Mouse (Mus musculus) E14TG2a.4 (cell line): ENCODE data around the gene Zbp1.

Experiments
- H3K27me3 ChIP-seq: 2 replicates; pipeline ENCODE4 v1.6.1; 2014; ENCODE audit warnings: low read length, control low read depth; ENCODE audit not compliant: insufficient read depth
- H3K36me3 ChIP-seq: 2 replicates; pipeline ENCODE4 v1.6.1; 2014; ENCODE audit warnings: low read length, control low read depth; ENCODE audit not compliant: insufficient read depth
- H3K4me1 ChIP-seq: replicated peaks from 2 replicates; pipeline ENCODE4 v1.6.1; 2014; ENCODE audit warnings: low read depth, low read length, control low read depth
- H3K4me3 ChIP-seq: replicated peaks from 2 replicates; pipeline ENCODE4 v1.5.1; 2014; ENCODE audit warnings: mild to moderate bottlenecking, low read length
- H3K9me3 ChIP-seq: 2 replicates; pipeline ENCODE4 v1.6.1; 2014; ENCODE audit warnings: low read length, control low read depth
- CTCF ChIP-seq: conservative IDR thresholded peaks from 2 replicates; pipeline ENCODE4 v1.5.1; 2014; ENCODE audit warnings: low read length
- NANOG ChIP-seq: IDR thresholded peaks from 2 replicates; pipeline ENCODE4 v1.6.1; 2014; ENCODE audit warnings: borderline replicate concordance, low read length, mixed read lengths
- POU5F1 ChIP-seq: IDR thresholded peaks from 2 replicates; pipeline ENCODE4 v1.6.1; 2014; ENCODE audit warnings: low read length, borderline replicate concordance

The Zbp1 gene

GRCm38 (mm10) chr2:173194796-173195195 is 23.9 kb downstream of the Zbp1 start:
- no peak overlapping the region for H3K4me3 ChIP-seq
- H3K27me3 ChIP-seq = 0 out of 2 replicates have a peak, but pooled peaks cover 3% of the 10 kb centered on the region
- no peaks in the 10 kb centered on the region for H3K9me3 ChIP-seq
- H3K36me3 ChIP-seq = no peaks in the 10 kb centered on the region
- H3K4me1 ChIP-seq = no peaks in the 10 kb centered on the region
- TF ChIP-seq NANOG (no peak), POU5F1 (no peak), CTCF (no peak)

GRCm38 (mm10) chr2:173187182-173187855 is 31.4 kb downstream of the Zbp1 start:
- no peaks in the 10 kb centered on the region for H3K36me3 ChIP-seq
- peaks cover 25% of the 10 kb centered on the region for H3K27me3 ChIP-seq
- H3K4me3 ChIP-seq = no peak overlapping the region
- H3K9me3 ChIP-seq = no peaks in the 10 kb centered on the region
- H3K4me1 ChIP-seq = peaks cover 20% of the 10 kb centered on the region
- TF ChIP-seq NANOG (no peak), POU5F1 (no peak), CTCF (no peak)

GRCm38 (mm10) chr2:173186047-173186943 is 32.4 kb downstream of the Zbp1 start:
- H3K36me3 ChIP-seq = no peaks in the 10 kb centered on the region
- H3K27me3 ChIP-seq = peaks cover 33% of the 10 kb centered on the region
- H3K9me3 ChIP-seq = no peaks in the 10 kb centered on the region
- 0 out of 2 replicates have a peak overlapping the region, but pooled peaks have one; percentile 4 for H3K4me3 ChIP-seq
- peaks cover 21% of the 10 kb centered on the region for H3K4me1 ChIP-seq
- TF ChIP-seq CTCF (peak; percentile 67), POU5F1 (no peak)

- TF ChIP-seq POU5F1 (no peak), NANOG (no peak), CTCF (no peak)
- Histone ChIP-seq H3K4me1 (peaks cover 28% of the 10 kb centered on the region), H3K27me3 (peaks cover 35% of the 10 kb centered on the region), H3K36me3 (no peaks in the 10 kb centered on the region), H3K4me3 (no peak overlapping the region), H3K9me3 (no peaks in the 10 kb centered on the region)
Observed at GRCm38 (mm10) chr2:173185282-173185681, 33.4 kb downstream of the Zbp1 start.

GRCm38 (mm10) chr2:173184475-173185080 is 34.1 kb downstream of the Zbp1 start:
- Histone ChIP-seq H3K36me3 (no peaks in the 10 kb centered on the region), H3K9me3 (no peaks in the 10 kb centered on the region), H3K4me3 (no peak overlapping the region), H3K27me3 (peaks cover 36% of the 10 kb centered on the region), H3K4me1 (peaks cover 28% of the 10 kb centered on the region)
- TF ChIP-seq NANOG = no peak
- TF ChIP-seq CTCF = no peak; the same call in 1 of the 2 replicates
- no peak for TF ChIP-seq POU5F1

GRCm38 (mm10) chr2:173183836-173184460 is 34.8 kb downstream of the Zbp1 start:
- H3K36me3 ChIP-seq = no peaks in the 10 kb centered on the region
- TF ChIP-seq NANOG (no peak), CTCF (peak; percentile 56)
- H3K4me3 ChIP-seq = no peak overlapping the region
- peaks cover 28% of the 10 kb centered on the region for H3K4me1 ChIP-seq
- H3K27me3 ChIP-seq = peaks cover 37% of the 10 kb centered on the region
- no peaks in the 10 kb centered on the region for H3K9me3 ChIP-seq

- Histone ChIP-seq H3K4me3 (no peak overlapping the region), H3K4me1 (peaks cover 28% of the 10 kb centered on the region), H3K36me3 (no peaks in the 10 kb centered on the region), H3K27me3 (peaks cover 37% of the 10 kb centered on the region), H3K9me3 (no peaks in the 10 kb centered on the region)
- TF ChIP-seq CTCF = no peak
- TF ChIP-seq NANOG = no peak
- no peak for TF ChIP-seq POU5F1
Observed at GRCm38 (mm10) chr2:173183311-173183710, 35.4 kb downstream of the Zbp1 start.

- H3K9me3 ChIP-seq = no peaks in the 10 kb centered on the region
- H3K4me1 ChIP-seq = peaks cover 28% of the 10 kb centered on the region
- peaks cover 40% of the 10 kb centered on the region for H3K27me3 ChIP-seq
- TF ChIP-seq CTCF (no peak), NANOG (no peak)
- no peaks in the 10 kb centered on the region for H3K36me3 ChIP-seq
- H3K4me3 ChIP-seq = no peak overlapping the region
Observed at GRCm38 (mm10) chr2:173182796-173183195, 35.9 kb downstream of the Zbp1 start.
